In genomic region chr6:72347166-72347941, GRCm38 (mm10) we compare ENCODE assay signal across 8 mouse cellular contexts. TPM values are rescaled to one million over a fixed set of nuclear protein-coding genes. Genes with fewer than 3 reads are reported as not detected.
A peak's percentile ranks its signal among the peaks of the same experiment; 100 is the strongest.
DNase-seq lines count a peak whose midpoint lies in the region; ATAC-seq lines count a peak whose summit lies in the region.

Gene 0610030E20Rik (plus strand): TSS chr6:72347317.

- H3K4me1 ChIP-seq in intestine, embryonic 16.5 days (ENCODE audit: control insufficient read depth, insufficient read depth, low read length) = peaks cover 24% of the 10 kb centered on the region
- H3K4me1 ChIP-seq in limb, embryonic 12.5 days (replicated peaks) = peaks cover 26% of the 10 kb centered on the region
- H3K4me1 ChIP-seq in midbrain, embryonic 13.5 days (replicated peaks) = peaks cover 45% of the 10 kb centered on the region

- peaks cover 8% of the 10 kb centered on the region; the same call in 1 of the 2 replicates for H3K36me3 ChIP-seq in intestine, embryonic 16.5 days (ENCODE audit: control insufficient read depth, insufficient read depth, low read length)
- peaks cover 33% of the 10 kb centered on the region for H3K36me3 ChIP-seq in limb, embryonic 12.5 days
- H3K36me3 ChIP-seq in midbrain, embryonic 13.5 days = peaks cover 29% of the 10 kb centered on the region

- no peaks in the 10 kb centered on the region for H3K27me3 ChIP-seq in intestine, embryonic 16.5 days (replicated peaks; ENCODE audit: control insufficient read depth, insufficient read depth, low read length)
- no peaks in the 10 kb centered on the region for H3K27me3 ChIP-seq in limb, embryonic 12.5 days
- no peaks in the 10 kb centered on the region for H3K27me3 ChIP-seq in midbrain, embryonic 13.5 days

- peak; percentile 79 for ATAC-seq in intestine, embryonic 16.5 days
- ATAC-seq in limb, embryonic 12.5 days (ENCODE audit: insufficient number of reproducible peaks, insufficient read depth, low FRiP score, low TSS enrichment, low read depth) = peak; percentile 53; the same call in 1 of the 2 replicates
- ATAC-seq in midbrain, embryonic 13.5 days = peak; percentile 75

- no peaks in the 10 kb centered on the region for H3K9me3 ChIP-seq in intestine, embryonic 16.5 days (ENCODE audit: control insufficient read depth, low read length)
- no peaks in the 10 kb centered on the region for H3K9me3 ChIP-seq in limb, embryonic 12.5 days
- no peaks in the 10 kb centered on the region for H3K9me3 ChIP-seq in midbrain, embryonic 13.5 days

- peak within 1 kb of the TSS; percentile 88 for H3K4me3 ChIP-seq in intestine, embryonic 16.5 days (ENCODE audit: low read length)
- peak within 1 kb of the TSS; percentile 81 for H3K4me3 ChIP-seq in limb, embryonic 12.5 days (replicated peaks)
- H3K4me3 ChIP-seq in midbrain, embryonic 13.5 days (replicated peaks) = peak within 1 kb of the TSS; percentile 81

- H3K9ac ChIP-seq in intestine, embryonic 16.5 days (ENCODE audit: low read depth, low read length) = peak within 1 kb of the TSS; percentile 98
- peak within 1 kb of the TSS; percentile 91 for H3K9ac ChIP-seq in limb, embryonic 12.5 days (replicated peaks)
- H3K9ac ChIP-seq in midbrain, embryonic 13.5 days (replicated peaks) = peak within 1 kb of the TSS; percentile 92

- peak within 1 kb of the TSS; percentile 82 for H3K4me2 ChIP-seq in intestine, embryonic 16.5 days (ENCODE audit: low read depth, low read length)
- peak within 1 kb of the TSS; percentile 83 for H3K4me2 ChIP-seq in limb, embryonic 12.5 days
- peak within 1 kb of the TSS; percentile 83 for H3K4me2 ChIP-seq in midbrain, embryonic 13.5 days (replicated peaks)

- DNase-seq in layer of hippocampus, adult 11-12 months (ENCODE audit: low spot score) = peak; percentile 76
- no peak for DNase-seq in layer of hippocampus, adult 9-10 months (ENCODE audit: low spot score)
- peak; percentile 51 for DNase-seq in embryo, embryonic 11.5 days (ENCODE audit: low read depth, low spot score)
- no peak for DNase-seq in gonadal fat pad, adult 2 months (ENCODE audit: low read depth)
- peak; percentile 77 to 84 for DNase-seq in spleen, postnatal 10 days (ENCODE audit: low spot score in 2 of 2)

- under 1% methylated on average over 72 of the region's 72 CpGs for WGBS in intestine, embryonic 16.5 days
- under 1% methylated on average over 64 of the region's 72 CpGs for WGBS in limb, embryonic 12.5 days
- under 1% methylated on average over 67 of the region's 72 CpGs for WGBS in midbrain, embryonic 13.5 days

- peak within 1 kb of the TSS; percentile 93 for H3K27ac ChIP-seq in intestine, embryonic 16.5 days (ENCODE audit: low read length)
- peak within 1 kb of the TSS; percentile 95 for H3K27ac ChIP-seq in limb, embryonic 12.5 days
- H3K27ac ChIP-seq in midbrain, embryonic 13.5 days = peak within 1 kb of the TSS; percentile 87

RNA-seq across cellular contexts. Expression of gene 0610030E20Rik, which starts in this region (rescaled TPM):
- polyA plus RNA-seq in gonadal fat pad, adult 2 months (2012; rRNA removed) = 16.9 and 20.3 TPM in 2 replicates
- polyA plus RNA-seq in intestine, embryonic 16.5 days (2015; fragmentation: Nextera tagmentation; extraction: Ambion mirVana) = 27.6 and 27.7 TPM in 2 replicates
- 25.8 and 29.2 TPM in 2 replicates for polyA plus RNA-seq in limb, embryonic 12.5 days (2016; fragmentation: Nextera tagmentation; extraction: Ambion mirVana)
- 21.7 and 23.9 TPM in 2 replicates for polyA plus RNA-seq in midbrain, embryonic 13.5 days (2015; fragmentation: Nextera tagmentation; extraction: Ambion mirVana)

Comparison
In these comparisons a context has a peak if more than half of its experiments do, and no peak if none do; other contexts are left out.
1. DNase-seq: peak in layer of hippocampus, adult 11-12 months (single experiment), embryo, embryonic 11.5 days (single experiment) and spleen, postnatal 10 days (2 of 2); none in layer of hippocampus, adult 9-10 months (single experiment) and gonadal fat pad, adult 2 months (single experiment).
2. Peak in every context shown above with its lines, with median percentiles within 50 percentile points of each other: ATAC-seq, H3K27ac ChIP-seq, H3K4me2 ChIP-seq, H3K4me3 ChIP-seq and H3K9ac ChIP-seq.